Mouse (Mus musculus) lung, embryonic 14.5 days (tissue): ENCODE data around the gene Cables2. TPM values are rescaled to one million over a fixed set of nuclear protein-coding genes. Genes with fewer than 3 reads are reported as not detected.

Experiments used
- ATAC-seq: fragments of 200-750 bp; cut with Nextera tagmentation; 2 replicates; pipeline ENCODE4 v1.8.0; 2017; ENCODE audit warnings: mild to moderate bottlenecking, moderate TSS enrichment, moderate library complexity; ENCODE audit not compliant: insufficient read depth
- DNase-seq: peaks from one replicate; pipeline ENCODE4 v3.0.0-alpha.2; 2015
- H3K27ac ChIP-seq: fragments of 300-500 bp; sonication (generic); 2 replicates; pipeline ENCODE4 v1.5.1; 2014; ENCODE audit warnings: low read depth, mild to moderate bottlenecking, moderate library complexity
- H3K27me3 ChIP-seq: fragments of 300-500 bp; sonication (generic); 2 replicates; pipeline ENCODE4 v1.6.1; 2014; ENCODE audit warnings: low read length, control low read depth; ENCODE audit not compliant: insufficient read depth
- H3K36me3 ChIP-seq: fragments of 300-500 bp; sonication (generic); 2 replicates; pipeline ENCODE4 v1.6.1; 2014; ENCODE audit warnings: control low read depth; ENCODE audit not compliant: insufficient read depth
- H3K4me1 ChIP-seq: fragments of 300-500 bp; sonication (generic); 2 replicates; pipeline ENCODE4 v1.6.1; 2014; ENCODE audit warnings: antibody characterized with exemption, control low read depth; ENCODE audit not compliant: insufficient read depth
- H3K4me2 ChIP-seq: fragments of 300-500 bp; sonication (generic); 2 replicates; pipeline ENCODE4 v1.6.1; 2014; ENCODE audit warnings: mild to moderate bottlenecking
- H3K4me3 ChIP-seq: fragments of 300-500 bp; sonication (generic); 2 replicates; pipeline ENCODE4 v1.5.1; 2014; ENCODE audit warnings: low read depth, low read length
- H3K9ac ChIP-seq: fragments of 300-500 bp; sonication (generic); 2 replicates; pipeline ENCODE4 v1.6.1; 2014
- H3K9me3 ChIP-seq: fragments of 300-500 bp; sonication (generic); 2 replicates; pipeline ENCODE4 v1.6.1; 2016; ENCODE audit warnings: low read depth, low read length, control low read depth
- CTCF ChIP-seq: IDR thresholded peaks from 2 replicates; pipeline ENCODE4 v1.5.1; 2016; ENCODE audit warnings: antibody characterized with exemption, low read depth
- WGBS: fragments of 180-500 bp; shearing (Covaris S2); extraction: QIAGEN DNeasy Blood & Tissue Kit; methylation state at CpG from one replicate; pipeline ENCODE4 v1.1.7; 2014; 5-methylcytosine and 5-hydroxymethylcytosine counted together
- polyA plus RNA-seq: library from polyadenylated mRNA; unstranded; fragments of >200 nt; fragmentation: Nextera tagmentation; extraction: Ambion mirVana; gene quantifications from 2 replicates; pipeline ENCODE4 v1.2.1, GENCODE M21; 2014

Cables2 gene
- polyA plus RNA-seq, 1 experiment from 2014 or later = 25.6 TPM

DNA sequence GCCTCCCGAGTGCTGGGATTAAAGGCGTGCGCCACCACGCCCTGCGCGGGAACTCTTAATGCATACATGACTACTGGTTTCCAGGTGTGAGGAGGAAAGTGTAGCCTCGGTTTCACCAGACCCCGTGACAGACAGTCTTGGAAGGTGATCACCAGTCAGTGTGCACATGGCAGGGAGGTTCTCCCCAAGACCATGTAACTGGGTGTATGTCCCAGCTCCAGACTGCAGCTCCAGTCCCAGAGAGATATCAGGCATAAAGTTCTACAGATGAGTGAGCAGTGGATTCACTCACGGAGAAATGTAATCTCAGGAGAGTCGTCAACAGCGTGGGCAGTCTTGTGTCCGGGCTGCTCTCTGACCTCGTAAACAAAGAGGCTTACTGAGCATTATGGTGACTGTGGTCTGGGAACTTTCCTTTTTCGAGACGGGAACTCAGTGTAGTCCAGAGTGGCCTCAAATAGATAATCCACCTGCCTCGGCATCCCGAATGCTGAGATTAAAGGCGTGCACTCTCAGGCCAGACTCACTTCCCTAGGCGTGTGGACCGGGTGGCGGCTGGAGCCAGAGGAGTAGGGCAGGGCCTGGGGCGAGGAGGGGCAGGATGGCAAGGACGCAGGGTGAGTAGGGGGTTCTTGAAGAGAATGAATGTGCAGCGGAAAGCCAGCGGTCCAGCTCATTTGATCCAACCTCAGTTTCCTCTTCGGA lies 16.8 kb downstream of the Cables2 start:
- H3K4me1 ChIP-seq = peaks cover 6% of the 10 kb centered on the region; the same call in 1 of the 2 replicates
- TF ChIP-seq CTCF = no peak
- H3K9ac ChIP-seq = peak overlapping the region; percentile 69
- peak overlapping the region; percentile 97 for H3K4me3 ChIP-seq
- no peak for DNase-seq
- peak; percentile 75 for ATAC-seq
- WGBS = 22% methylated on average over 26 of the region's 26 CpGs
- peak overlapping the region; percentile 90 for H3K4me2 ChIP-seq
- no peaks in the 10 kb centered on the region for H3K9me3 ChIP-seq
- peaks cover 35% of the 10 kb centered on the region for H3K36me3 ChIP-seq
- H3K27ac ChIP-seq = peak overlapping the region; percentile 93
- no peaks in the 10 kb centered on the region for H3K27me3 ChIP-seq

DNA sequence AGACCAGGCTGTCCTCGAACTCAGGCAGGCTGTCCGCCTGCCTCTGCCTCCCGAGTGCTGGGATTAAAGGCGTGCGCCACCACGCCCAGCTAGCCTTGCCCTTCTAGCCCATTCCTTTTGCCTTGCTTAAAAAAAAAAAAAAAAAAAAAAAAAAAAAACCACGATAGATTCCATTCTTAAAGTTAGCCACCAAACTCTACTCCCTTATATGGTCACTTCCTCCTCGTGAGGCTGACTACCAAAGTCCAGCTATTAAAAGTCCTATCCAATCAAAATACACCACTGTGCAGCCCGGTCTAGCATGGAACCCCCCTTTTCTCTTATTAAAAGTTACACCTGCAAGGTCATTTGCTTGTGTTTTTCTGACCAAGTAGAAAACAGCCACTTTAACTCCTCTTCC lies 17.6 kb downstream of the Cables2 start:
- DNase-seq (no peak), ATAC-seq (no peak)
- H3K4me3 ChIP-seq = peak overlapping the region; percentile 97; the same call in 1 of the 2 replicates
- peaks cover 29% of the 10 kb centered on the region for H3K36me3 ChIP-seq
- peaks cover 6% of the 10 kb centered on the region; the same call in 1 of the 2 replicates for H3K4me1 ChIP-seq
- 88% methylated on average over 9 of the region's 9 CpGs for WGBS
- no peaks in the 10 kb centered on the region for H3K27me3 ChIP-seq
- H3K4me2 ChIP-seq = peak overlapping the region; percentile 90
- no peak overlapping the region for H3K27ac ChIP-seq
- H3K9me3 ChIP-seq = no peaks in the 10 kb centered on the region
- no peak overlapping the region for H3K9ac ChIP-seq
- TF ChIP-seq CTCF = no peak

GRCm38 (mm10) chr2:180254436-180255209 lies 18.7 kb downstream of the Cables2 start:
- no peak overlapping the region for H3K9ac ChIP-seq
- ATAC-seq (no peak), DNase-seq (no peak)
- no peak overlapping the region for H3K4me3 ChIP-seq
- no peaks in the 10 kb centered on the region for H3K9me3 ChIP-seq
- H3K27ac ChIP-seq = no peak overlapping the region
- H3K27me3 ChIP-seq = no peaks in the 10 kb centered on the region
- peaks cover 6% of the 10 kb centered on the region; the same call in 1 of the 2 replicates for H3K4me1 ChIP-seq
- no peak for TF ChIP-seq CTCF
- WGBS = 92% methylated on average over 5 of the region's 5 CpGs
- H3K36me3 ChIP-seq = peaks cover 18% of the 10 kb centered on the region
- no peak overlapping the region for H3K4me2 ChIP-seq

DNA sequence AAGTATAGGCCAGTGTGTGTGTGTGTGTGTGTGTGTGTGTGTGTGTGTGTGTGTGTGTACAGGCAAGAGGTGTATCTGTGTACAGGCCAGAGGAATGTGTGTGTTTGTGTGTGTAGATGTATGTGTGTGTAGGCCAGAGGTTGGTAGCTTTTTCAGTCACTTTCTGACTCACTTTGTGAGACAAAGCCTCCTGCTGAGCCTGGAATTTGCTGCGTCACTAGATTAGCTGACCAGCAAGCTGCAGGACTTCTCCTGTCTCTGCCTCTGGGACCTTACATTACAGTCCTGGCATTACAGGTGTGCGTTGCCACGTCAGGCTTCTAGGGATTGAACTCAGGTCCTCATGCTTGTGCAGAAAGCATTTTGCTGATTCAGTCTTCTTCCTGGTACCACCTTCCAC lies 21.5 kb downstream of the Cables2 start:
- H3K4me3 ChIP-seq = no peak overlapping the region
- H3K4me1 ChIP-seq = peaks cover 2% of the 10 kb centered on the region; the same call in 1 of the 2 replicates
- DNase-seq (no peak), ATAC-seq (no peak)
- H3K4me2 ChIP-seq = no peak overlapping the region
- TF ChIP-seq CTCF = no peak
- H3K27me3 ChIP-seq = no peaks in the 10 kb centered on the region
- no peak overlapping the region for H3K27ac ChIP-seq
- no peaks in the 10 kb centered on the region for H3K9me3 ChIP-seq
- WGBS = 53% methylated on average over 3 of the region's 3 CpGs
- H3K9ac ChIP-seq = no peak overlapping the region
- H3K36me3 ChIP-seq = no peaks in the 10 kb centered on the region

GRCm38 (mm10) chr2:180250930-180251611 lies 22.2 kb downstream of the Cables2 start:
- Histone ChIP-seq H3K9ac (no peak overlapping the region), H3K27ac (no peak overlapping the region), H3K9me3 (no peaks in the 10 kb centered on the region), H3K4me2 (no peak overlapping the region), H3K36me3 (no peaks in the 10 kb centered on the region), H3K4me1 (no peaks in the 10 kb centered on the region), H3K27me3 (no peaks in the 10 kb centered on the region), H3K4me3 (no peak overlapping the region)
- TF ChIP-seq CTCF = peak; percentile 99
- peak; percentile 94 for DNase-seq
- 22% methylated on average over 11 of the region's 11 CpGs for WGBS
- ATAC-seq = peak; percentile 85

DNA sequence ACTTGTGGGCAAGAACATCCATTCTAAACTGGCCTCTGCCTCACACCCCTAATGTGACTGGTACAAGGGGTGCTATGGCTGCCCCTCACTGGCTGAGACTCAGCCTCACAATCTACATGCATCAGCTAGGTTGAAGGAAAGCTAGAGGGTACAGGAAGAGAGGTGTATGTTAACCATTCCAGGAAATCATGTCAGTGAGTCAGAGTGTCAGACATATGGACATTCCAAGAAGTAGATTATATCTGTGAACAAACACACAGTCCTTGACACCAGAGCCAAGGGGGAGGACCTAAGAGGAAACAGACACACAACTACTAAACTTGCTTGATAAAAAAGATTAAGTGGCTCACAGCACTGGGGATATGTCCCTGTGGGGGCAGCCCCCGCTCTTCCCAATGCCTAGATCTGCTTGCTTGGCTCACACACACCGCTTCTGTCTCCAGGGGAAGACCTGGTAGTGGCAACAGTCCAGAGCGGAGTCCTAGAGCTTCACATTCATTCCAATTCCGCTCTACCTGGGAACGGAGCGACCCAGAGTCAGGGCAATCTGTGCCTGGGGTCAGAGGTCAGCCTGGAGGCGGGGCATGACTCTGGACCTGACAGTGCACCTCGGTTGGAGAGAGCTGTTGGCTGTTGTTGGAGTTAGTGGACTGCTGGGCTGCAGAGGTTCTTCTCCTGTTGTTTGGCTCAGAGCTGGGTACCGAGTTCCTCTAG lies 24.2 kb downstream of the Cables2 start:
- H3K4me1 ChIP-seq = no peaks in the 10 kb centered on the region
- no peaks in the 10 kb centered on the region for H3K36me3 ChIP-seq
- no peak for TF ChIP-seq CTCF
- H3K27ac ChIP-seq = no peak overlapping the region
- no peak for ATAC-seq
- H3K27me3 ChIP-seq = no peaks in the 10 kb centered on the region
- DNase-seq = no peak
- 54% methylated on average over 9 of the region's 9 CpGs for WGBS
- H3K9ac ChIP-seq = no peak overlapping the region; the same call in 1 of the 2 replicates
- H3K9me3 ChIP-seq = no peaks in the 10 kb centered on the region
- H3K4me2 ChIP-seq = no peak overlapping the region
- no peak overlapping the region for H3K4me3 ChIP-seq
